Mouse (Mus musculus): ENCODE measurements at regions not wholly inside any gene's neighbourhood (a gene's known extent, or its start where the extent isn't known, plus 50 kb on each side); places are given as distances from the start of the nearest gene placed in this dataset.

DNA sequence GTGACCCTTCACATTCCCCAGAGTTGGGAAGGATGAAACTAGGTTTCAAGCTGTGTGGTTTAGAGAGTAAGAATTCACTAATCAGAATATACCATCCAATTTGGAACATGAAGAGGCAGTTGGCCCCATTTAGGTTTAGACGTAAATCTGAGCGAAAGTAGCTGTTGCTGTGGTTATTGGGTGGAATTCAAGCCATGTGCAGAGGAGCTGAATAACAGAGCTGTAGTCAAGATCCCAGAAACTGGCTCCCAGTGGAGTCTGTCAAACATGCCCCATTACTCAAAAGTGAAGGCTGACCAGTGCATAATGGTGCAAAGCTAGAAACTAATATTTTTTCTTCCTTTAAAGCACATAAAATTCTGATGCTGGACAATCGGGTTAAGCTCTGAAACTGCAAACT, 76.7 kb upstream of the Slc22a23 start:
- H3K4me1 ChIP-seq (ENCODE audit: control insufficient read depth in 1 of 2, insufficient read depth in 2 of 2, low read length in 2 of 2): no peaks in the 10 kb centered on the region

DNA sequence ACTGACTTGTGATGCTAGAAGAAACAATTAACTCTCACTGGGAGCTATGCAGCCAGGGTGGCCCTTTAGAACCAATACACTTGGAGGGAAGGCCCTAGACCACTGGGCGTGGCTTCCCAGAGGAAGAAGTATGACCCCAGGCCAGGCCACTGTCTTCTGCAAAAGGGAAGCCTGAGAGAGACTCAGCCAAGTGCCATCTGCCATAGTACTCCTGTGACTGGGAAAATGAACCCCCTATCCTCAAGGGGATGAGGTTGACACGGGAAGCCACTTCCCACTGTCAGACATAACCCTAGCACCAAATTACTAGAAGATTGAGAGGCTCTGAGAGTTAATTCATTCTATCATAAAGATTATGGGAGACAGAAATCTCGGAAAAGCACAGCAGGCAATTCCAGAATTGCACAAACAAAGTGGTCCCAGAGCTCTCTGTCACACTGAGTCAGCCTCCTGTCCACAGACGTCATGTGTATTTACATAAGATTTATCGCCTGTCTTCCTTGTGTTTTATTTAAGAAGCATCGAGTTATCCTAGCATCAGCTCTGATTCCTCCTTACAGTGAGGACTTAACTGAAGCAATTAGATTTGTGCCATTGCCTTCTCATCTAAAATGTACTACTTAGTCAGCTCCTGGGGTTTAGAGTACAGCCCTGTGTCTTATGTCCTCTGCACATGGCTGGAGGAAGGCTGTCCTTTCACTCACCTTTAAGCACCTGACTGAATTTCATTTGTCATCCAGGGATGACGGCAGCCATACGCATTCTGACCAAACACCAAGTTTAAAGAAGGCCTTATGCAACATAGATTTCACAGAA, 75.6 kb upstream of the Slc22a23 start:
- no peaks in the 10 kb centered on the region for H3K4me1 ChIP-seq (ENCODE audit: control insufficient read depth in 1 of 2, insufficient read depth in 2 of 2, low read length in 2 of 2)
- no peak overlapping the region for H3K27ac ChIP-seq (ENCODE audit: control insufficient read depth, low read depth, low read length)
- no peak overlapping the region for H3K9ac ChIP-seq (ENCODE audit: control insufficient read depth, low read depth, low read length, poor library complexity, severe bottlenecking)
- no peak for DNase-seq (ENCODE audit: low read depth, low spot score)
- peaks cover 4 to 13% of the 10 kb centered on the region in 2 experiments; a peak in 3 of 4 replicates for H3K27me3 ChIP-seq (ENCODE audit: control insufficient read depth in 1 of 2, insufficient read depth in 2 of 2, low read length in 2 of 2)
- no peaks in the 10 kb centered on the region for H3K9me3 ChIP-seq (replicated peaks; ENCODE audit: insufficient read depth, low read length)
- no peaks in the 10 kb centered on the region for H3K36me3 ChIP-seq (ENCODE audit: control insufficient read depth in 1 of 2, insufficient read depth in 2 of 2, low read length in 2 of 2)
- H3K79me2 ChIP-seq (ENCODE audit: control insufficient read depth, insufficient read depth, low read length, poor library complexity): no peaks in the 10 kb centered on the region
- no peak for TF ChIP-seq GATA1 (IDR thresholded peaks at IDR 0.05; ENCODE audit: low read depth, low read length)
- H3K4me3 ChIP-seq (ENCODE audit: control insufficient read depth in 1 of 2, insufficient read depth in 1 of 2, low read depth in 2 of 2, low read length in 2 of 2): no peak overlapping the region

More for the DNA sequence above, 76.7 kb upstream of the Slc22a23 start:
- Histone ChIP-seq H3K27ac (ENCODE audit: control insufficient read depth, low read depth, low read length) (no peak overlapping the region), H3K27me3 (ENCODE audit: control insufficient read depth in 1 of 2, insufficient read depth in 2 of 2, low read length in 2 of 2) (peaks cover 4 to 19% of the 10 kb centered on the region in 2 experiments; a peak in 3 of 4 replicates), H3K79me2 (ENCODE audit: control insufficient read depth, insufficient read depth, low read length, poor library complexity) (no peaks in the 10 kb centered on the region), H3K9me3 (replicated peaks; ENCODE audit: insufficient read depth, low read length) (no peaks in the 10 kb centered on the region), H3K4me3 (ENCODE audit: control insufficient read depth in 1 of 2, insufficient read depth in 1 of 2, low read depth in 2 of 2, low read length in 2 of 2) (no peak overlapping the region), H3K36me3 (ENCODE audit: control insufficient read depth in 1 of 2, insufficient read depth in 2 of 2, low read length in 2 of 2) (no peaks in the 10 kb centered on the region), H3K9ac (ENCODE audit: control insufficient read depth, low read depth, low read length, poor library complexity, severe bottlenecking) (no peak overlapping the region)
- TF ChIP-seq CHD2 (IDR thresholded peaks at IDR 0.05; ENCODE audit: low read length) (no peak), POLR2AphosphoS2 (IDR thresholded peaks at IDR 0.05; ENCODE audit: low read length) (no peak), HCFC1 (IDR thresholded peaks at IDR 0.05; ENCODE audit: low read depth, low read length) (no peak), GATA1 (IDR thresholded peaks at IDR 0.05; ENCODE audit: low read depth, low read length) (no peak), MXI1 (IDR thresholded peaks at IDR 0.05; ENCODE audit: low read depth, low read length) (no peak), RAD21 (IDR thresholded peaks at IDR 0.05; ENCODE audit: low read depth, low read length) (no peak), GABPA (IDR thresholded peaks at IDR 0.05; ENCODE audit: low read depth, low read length) (no peak), MYB (IDR thresholded peaks at IDR 0.05; ENCODE audit: low read depth, low read length) (no peak), BHLHE40 (IDR thresholded peaks at IDR 0.05; ENCODE audit: borderline replicate concordance, low read depth, low read length) (no peak), SIN3A (IDR thresholded peaks at IDR 0.05; ENCODE audit: low read length) (no peak), MEF2A (IDR thresholded peaks at IDR 0.05; ENCODE audit: extremely low read depth, insufficient replicate concordance, low read depth, low read length, poor library complexity, severe bottlenecking) (no peak)
- no peak for DNase-seq (ENCODE audit: low read depth, low spot score)

DNA sequence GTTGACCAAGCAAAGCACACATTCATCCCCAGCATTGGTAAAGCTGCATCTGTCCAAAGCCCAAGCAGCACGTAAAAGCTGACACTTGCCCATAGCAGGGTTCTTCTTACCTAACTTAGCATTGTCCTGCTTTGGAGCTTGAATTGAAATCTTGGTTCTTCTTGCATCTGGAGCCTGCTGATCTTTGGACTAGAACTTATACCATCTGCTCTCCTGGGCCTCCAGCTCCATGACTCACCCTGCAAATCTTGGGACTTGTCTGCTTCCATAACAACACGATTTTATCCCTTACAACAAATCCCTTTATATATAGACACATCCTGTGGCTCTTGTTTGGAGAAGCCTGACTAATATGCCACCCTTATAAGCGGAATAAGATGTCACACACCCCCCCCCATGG, 74.1 kb upstream of the Slc22a23 start:
- Histone ChIP-seq H3K4me3 (ENCODE audit: control insufficient read depth in 1 of 2, insufficient read depth in 1 of 2, low read depth in 2 of 2, low read length in 2 of 2) (no peak overlapping the region), H3K9me3 (replicated peaks; ENCODE audit: insufficient read depth, low read length) (no peaks in the 10 kb centered on the region), H3K27me3 (ENCODE audit: control insufficient read depth in 1 of 2, insufficient read depth in 2 of 2, low read length in 2 of 2) (peaks cover 1 to 4% of the 10 kb centered on the region in 2 experiments; a peak in 1 of 4 replicates), H3K79me2 (ENCODE audit: control insufficient read depth, insufficient read depth, low read length, poor library complexity) (no peaks in the 10 kb centered on the region), H3K27ac (ENCODE audit: control insufficient read depth, low read depth, low read length) (no peak overlapping the region), H3K9ac (ENCODE audit: control insufficient read depth, low read depth, low read length, poor library complexity, severe bottlenecking) (no peak overlapping the region), H3K4me1 (ENCODE audit: control insufficient read depth in 1 of 2, insufficient read depth in 2 of 2, low read length in 2 of 2) (peaks cover 0 to 2% of the 10 kb centered on the region in 2 experiments; a peak in 1 of 4 replicates), H3K36me3 (ENCODE audit: control insufficient read depth in 1 of 2, insufficient read depth in 2 of 2, low read length in 2 of 2) (peaks cover 0 to 6% of the 10 kb centered on the region in 2 experiments; a peak in 1 of 4 replicates)
- TF ChIP-seq GABPA (IDR thresholded peaks at IDR 0.05; ENCODE audit: low read depth, low read length) (no peak), RAD21 (IDR thresholded peaks at IDR 0.05; ENCODE audit: low read depth, low read length) (no peak), CHD2 (IDR thresholded peaks at IDR 0.05; ENCODE audit: low read length) (no peak), GATA1 (IDR thresholded peaks at IDR 0.05; ENCODE audit: low read depth, low read length) (no peak), MXI1 (IDR thresholded peaks at IDR 0.05; ENCODE audit: low read depth, low read length) (no peak), RCOR1 (IDR thresholded peaks at IDR 0.05; ENCODE audit: low read depth, low read length) (no peak), JUND (IDR thresholded peaks at IDR 0.05; ENCODE audit: low read depth, low read length) (no peak), POLR2AphosphoS2 (IDR thresholded peaks at IDR 0.05; ENCODE audit: low read length) (no peak), TCF12 (IDR thresholded peaks at IDR 0.05; ENCODE audit: low read depth, low read length) (no peak), SIN3A (IDR thresholded peaks at IDR 0.05; ENCODE audit: low read length) (no peak), POLR2AphosphoS5 (IDR thresholded peaks at IDR 0.05; ENCODE audit: borderline replicate concordance, low read depth, low read length) (no peak), ZNF384 (IDR thresholded peaks at IDR 0.05; ENCODE audit: low read depth, low read length) (no peak), BHLHE40 (IDR thresholded peaks at IDR 0.05; ENCODE audit: borderline replicate concordance, low read depth, low read length) (no peak), ZMIZ1 (IDR thresholded peaks at IDR 0.05; ENCODE audit: low read depth, low read length) (no peak), EP300 (IDR thresholded peaks at IDR 0.05; ENCODE audit: low read depth in 1 of 2, low read length in 2 of 2) (no peak), ETS1 (IDR thresholded peaks at IDR 0.05; ENCODE audit: low read depth, low read length) (no peak), UBTF (IDR thresholded peaks at IDR 0.05; ENCODE audit: borderline replicate concordance, insufficient read depth, low read depth, low read length) (no peak), ELF1 (IDR thresholded peaks at IDR 0.05; ENCODE audit: low read depth, low read length) (no peak)
- no peak for DNase-seq (ENCODE audit: low read depth, low spot score)
